Mouse (Mus musculus): ENCODE results near the gene Lamc3. TPM values are rescaled to one million over a fixed set of nuclear protein-coding genes. Genes with fewer than 3 reads are reported as not detected.
"Not testable (repeated sequence)": the region's sequence is repeated elsewhere in the genome, so short reads cannot be mapped to it uniquely, and the experiment has no call there.

Gene Lamc3
- polyA plus RNA-seq, 1 experiment from 2014 or later: 0.02 TPM

DNA sequence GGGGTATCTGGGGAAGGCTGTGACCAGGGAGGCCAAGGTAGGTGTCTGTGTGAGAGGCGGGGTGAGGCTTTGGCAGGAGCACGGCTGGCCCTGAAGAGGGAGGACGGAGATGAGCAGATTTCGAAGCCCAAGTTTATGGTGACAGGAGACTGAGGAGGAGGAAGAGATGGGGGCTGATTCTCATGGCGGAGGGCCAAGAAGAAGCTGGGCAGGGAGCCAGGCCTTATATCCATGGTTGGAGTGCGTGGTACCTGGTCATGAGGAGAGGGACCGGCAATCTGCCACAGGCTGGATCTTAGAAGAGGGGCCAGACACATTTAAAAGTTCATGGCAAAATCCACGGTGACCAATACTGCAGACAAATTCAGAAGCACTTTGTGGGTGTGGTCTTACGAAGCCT, 19.3 kb downstream of the Lamc3 start:
- no peak overlapping the region for H3K4me2 ChIP-seq (ENCODE audit: low read depth, low read length)
- no peaks in the 10 kb centered on the region for H3K27me3 ChIP-seq (ENCODE audit: insufficient read depth, low read length)
- ATAC-seq (no peak), DNase-seq (no peak)
- no peaks in the 10 kb centered on the region for H3K9me3 ChIP-seq (ENCODE audit: low read length)
- H3K36me3 ChIP-seq (replicated peaks; ENCODE audit: insufficient read depth, low read length): no peaks in the 10 kb centered on the region
- no peak overlapping the region for H3K4me3 ChIP-seq (ENCODE audit: low read depth, low read length)
- H3K27ac ChIP-seq (ENCODE audit: low read depth): no peak overlapping the region
- TF ChIP-seq EP300 (IDR thresholded peaks at IDR 0.05; ENCODE audit: low read depth) (no peak), CTCF (IDR thresholded peaks at IDR 0.05; ENCODE audit: low read depth) (no peak)
- H3K4me1 ChIP-seq (ENCODE audit: insufficient read depth): no peaks in the 10 kb centered on the region
- no peak overlapping the region for H3K9ac ChIP-seq (replicated peaks)
- WGBS (ENCODE audit: insufficient replicate concordance): 72% methylated on average over 9 of the region's 9 CpGs

DNA sequence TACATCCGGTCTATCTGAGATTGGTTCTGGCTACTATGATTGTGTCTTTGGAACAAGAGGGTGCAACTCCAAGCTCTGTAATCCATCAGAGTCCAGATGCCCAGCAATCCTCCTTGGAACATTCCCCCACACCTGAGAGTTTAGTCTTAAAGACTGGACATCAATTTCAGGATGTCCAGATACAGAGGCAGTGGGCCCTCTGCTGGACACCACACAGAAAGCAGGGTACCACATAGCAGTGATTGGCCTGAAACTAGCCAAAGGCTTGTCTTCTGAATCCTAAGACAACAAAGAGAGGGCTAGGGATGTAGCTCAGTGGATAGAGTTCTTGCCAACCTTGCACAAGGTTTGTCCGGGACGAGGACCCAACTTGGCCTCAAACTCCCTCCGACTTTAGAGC, 25.5 kb downstream of the Lamc3 start:
- 69% methylated on average over 4 of the region's 4 CpGs for WGBS (ENCODE audit: insufficient replicate concordance)
- H3K27me3 ChIP-seq (ENCODE audit: insufficient read depth, low read length): 0 out of 2 replicates have a peak, but pooled peaks cover 3% of the 10 kb centered on the region
- DNase-seq (no peak), ATAC-seq (no peak)
- H3K4me2 ChIP-seq (ENCODE audit: low read depth, low read length): no peak overlapping the region
- no peak overlapping the region for H3K9ac ChIP-seq (replicated peaks)
- H3K27ac ChIP-seq (ENCODE audit: low read depth): no peak overlapping the region
- no peaks in the 10 kb centered on the region for H3K36me3 ChIP-seq (replicated peaks; ENCODE audit: insufficient read depth, low read length)
- H3K9me3 ChIP-seq (ENCODE audit: low read length): no peaks in the 10 kb centered on the region
- H3K4me3 ChIP-seq (ENCODE audit: low read depth, low read length): no peak overlapping the region
- TF ChIP-seq EP300 (IDR thresholded peaks at IDR 0.05; ENCODE audit: low read depth) (no peak), CTCF (IDR thresholded peaks at IDR 0.05; ENCODE audit: low read depth) (peak; percentile 57)
- no peaks in the 10 kb centered on the region for H3K4me1 ChIP-seq (ENCODE audit: insufficient read depth)

DNA sequence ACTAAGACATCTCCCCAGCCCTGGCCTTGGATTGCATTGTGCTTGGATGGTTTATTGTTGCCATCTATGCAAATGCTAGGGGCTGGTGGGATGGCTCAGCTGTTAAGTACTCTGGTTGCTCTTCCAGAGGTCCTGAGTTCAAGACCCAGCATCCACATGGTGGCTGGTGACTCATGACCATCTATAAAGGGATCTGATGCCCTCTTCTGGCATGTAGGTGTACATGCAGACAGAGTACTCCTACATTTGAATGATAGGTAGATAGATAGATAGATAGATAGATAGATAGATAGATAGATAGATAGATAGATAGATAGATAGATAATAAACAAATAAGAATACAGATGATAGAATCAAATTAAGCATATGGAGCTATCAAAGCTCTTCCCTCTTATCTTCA, 27.1 kb downstream of the Lamc3 start:
- H3K27ac ChIP-seq (ENCODE audit: low read depth); H3K27me3 ChIP-seq (ENCODE audit: insufficient read depth, low read length); H3K9me3 ChIP-seq (ENCODE audit: low read length); ATAC-seq; H3K4me3 ChIP-seq (ENCODE audit: low read depth, low read length); H3K9ac ChIP-seq (replicated peaks); DNase-seq; H3K4me2 ChIP-seq (ENCODE audit: low read depth, low read length); H3K36me3 ChIP-seq (replicated peaks; ENCODE audit: insufficient read depth, low read length); H3K4me1 ChIP-seq (ENCODE audit: insufficient read depth): not testable (repeated sequence)
- peak; percentile 36 for TF ChIP-seq CTCF (IDR thresholded peaks at IDR 0.05; ENCODE audit: low read depth)

DNA sequence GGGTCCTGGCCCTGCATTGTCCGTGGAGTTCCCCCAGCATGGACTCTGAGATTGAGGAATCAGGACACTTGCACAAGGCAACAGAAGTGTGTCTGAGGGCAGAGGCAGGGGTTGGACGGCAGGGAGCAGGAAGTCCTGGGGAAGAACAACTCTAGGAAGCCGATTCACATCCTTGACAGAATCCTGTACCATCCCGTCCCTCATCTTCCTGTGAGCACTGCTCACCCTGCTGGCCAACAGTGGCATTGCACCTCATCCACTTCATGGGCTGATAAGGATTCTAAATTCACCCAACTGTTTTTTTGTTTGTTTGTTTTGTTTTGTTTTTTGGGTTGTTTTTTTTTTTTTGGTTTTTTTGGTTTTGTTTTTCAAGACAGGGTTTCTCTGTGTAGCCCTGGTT, 28.0 kb downstream of the Lamc3 start:
- Histone ChIP-seq H3K4me2 (ENCODE audit: low read depth, low read length) (no peak overlapping the region), H3K4me1 (ENCODE audit: insufficient read depth) (no peaks in the 10 kb centered on the region), H3K36me3 (replicated peaks; ENCODE audit: insufficient read depth, low read length) (no peaks in the 10 kb centered on the region), H3K9me3 (ENCODE audit: low read length) (no peaks in the 10 kb centered on the region), H3K9ac (replicated peaks) (no peak overlapping the region), H3K4me3 (ENCODE audit: low read depth, low read length) (no peak overlapping the region), H3K27ac (ENCODE audit: low read depth) (no peak overlapping the region), H3K27me3 (ENCODE audit: insufficient read depth, low read length) (0 out of 2 replicates have a peak, but pooled peaks cover 3% of the 10 kb centered on the region)
- WGBS (ENCODE audit: insufficient replicate concordance): 27% methylated on average over 4 of the region's 4 CpGs
- peak; percentile 94 for TF ChIP-seq CTCF (IDR thresholded peaks at IDR 0.05; ENCODE audit: low read depth)
- no peak for TF ChIP-seq EP300 (IDR thresholded peaks at IDR 0.05; ENCODE audit: low read depth)
- ATAC-seq: peak; percentile 15; the same call in 1 of the 2 replicates
- DNase-seq: peak; percentile 82

DNA sequence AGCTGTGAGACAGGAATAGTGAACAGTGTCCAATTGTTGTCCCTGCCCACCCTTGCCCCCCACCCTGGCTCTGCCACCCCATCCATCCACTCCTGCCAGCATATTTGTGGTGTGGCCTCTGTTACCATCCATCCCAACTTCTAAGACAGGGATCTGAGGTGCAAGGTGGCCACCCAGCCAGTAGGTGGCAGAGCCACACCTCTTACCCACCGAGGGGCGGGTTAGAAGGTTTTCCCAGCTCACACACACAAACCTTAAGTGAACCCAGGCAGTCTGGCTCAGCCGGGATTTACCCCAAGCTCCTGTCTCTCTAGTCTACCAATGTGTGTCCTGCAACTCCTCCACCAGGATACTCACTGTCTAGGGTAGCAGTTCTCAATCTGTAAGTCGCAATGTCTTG, 30.5 kb downstream of the Lamc3 start:
- ATAC-seq: 0 out of 2 replicates have a peak, but pooled peaks have one; percentile 36
- H3K4me1 ChIP-seq (ENCODE audit: insufficient read depth): no peaks in the 10 kb centered on the region
- no peak overlapping the region for H3K4me3 ChIP-seq (ENCODE audit: low read depth, low read length)
- peak; percentile 57 for DNase-seq
- H3K9me3 ChIP-seq (ENCODE audit: low read length): no peaks in the 10 kb centered on the region
- TF ChIP-seq CTCF (IDR thresholded peaks at IDR 0.05; ENCODE audit: low read depth) (peak; percentile 79), EP300 (IDR thresholded peaks at IDR 0.05; ENCODE audit: low read depth) (no peak)
- WGBS (ENCODE audit: insufficient replicate concordance): 29% methylated on average over 4 of the region's 4 CpGs
- H3K4me2 ChIP-seq (ENCODE audit: low read depth, low read length): no peak overlapping the region
- H3K27ac ChIP-seq (ENCODE audit: low read depth): no peak overlapping the region
- no peak overlapping the region for H3K9ac ChIP-seq (replicated peaks)
- no peaks in the 10 kb centered on the region for H3K36me3 ChIP-seq (replicated peaks; ENCODE audit: insufficient read depth, low read length)
- 0 out of 2 replicates have a peak, but pooled peaks cover 3% of the 10 kb centered on the region for H3K27me3 ChIP-seq (ENCODE audit: insufficient read depth, low read length)

DNA sequence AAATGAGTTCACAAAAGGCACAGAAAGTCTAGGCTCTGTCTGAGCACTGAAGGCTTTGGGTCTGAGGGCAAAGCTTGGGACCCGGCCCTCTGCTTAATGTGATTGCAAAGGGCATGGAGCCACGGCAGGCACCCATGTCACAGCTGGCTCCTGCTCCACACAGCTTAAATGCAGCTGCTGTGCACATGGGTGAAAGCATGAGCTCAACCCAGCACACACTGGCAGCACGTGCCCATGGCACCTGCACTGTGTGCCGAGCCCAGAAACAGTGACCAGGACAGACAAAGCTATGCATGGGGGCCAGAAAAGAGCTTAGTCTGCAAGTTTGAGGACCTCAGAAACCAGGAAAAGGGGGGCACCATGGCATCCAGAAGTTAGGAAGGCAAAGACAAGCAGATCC, 36.6 kb downstream of the Lamc3 start:
- Histone ChIP-seq H3K9ac (replicated peaks) (no peak overlapping the region), H3K27ac (ENCODE audit: low read depth) (no peak overlapping the region), H3K4me2 (ENCODE audit: low read depth, low read length) (no peak overlapping the region), H3K4me1 (ENCODE audit: insufficient read depth) (peaks cover 3% of the 10 kb centered on the region; the same call in 1 of the 2 replicates), H3K27me3 (ENCODE audit: insufficient read depth, low read length) (no peaks in the 10 kb centered on the region), H3K9me3 (ENCODE audit: low read length) (no peaks in the 10 kb centered on the region), H3K36me3 (replicated peaks; ENCODE audit: insufficient read depth, low read length) (no peaks in the 10 kb centered on the region), H3K4me3 (ENCODE audit: low read depth, low read length) (no peak overlapping the region)
- DNase-seq (no peak), ATAC-seq (no peak)
- 59% methylated on average over 4 of the region's 4 CpGs for WGBS (ENCODE audit: insufficient replicate concordance)
- TF ChIP-seq EP300 (IDR thresholded peaks at IDR 0.05; ENCODE audit: low read depth) (no peak), CTCF (IDR thresholded peaks at IDR 0.05; ENCODE audit: low read depth) (no peak)

DNA sequence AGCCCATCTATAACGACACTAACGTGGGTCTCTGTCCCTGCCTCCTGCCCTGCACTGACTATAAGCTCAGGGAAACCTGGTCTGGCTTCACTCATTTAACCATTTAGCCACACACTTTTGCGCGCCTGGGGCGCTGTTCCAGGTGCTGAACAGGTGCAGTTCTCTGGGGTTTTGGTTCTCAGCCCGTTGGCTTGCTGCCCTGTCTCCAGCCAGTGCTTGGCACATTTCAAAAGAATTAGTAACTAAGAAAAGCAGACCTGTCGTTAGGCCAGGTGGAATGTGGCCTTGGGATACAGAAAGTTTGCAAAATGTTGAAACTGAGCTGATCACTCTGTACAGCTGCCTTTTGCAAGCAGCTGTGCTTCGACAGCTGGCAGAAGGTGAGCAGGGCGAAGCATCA, 37.7 kb downstream of the Lamc3 start:
- peak; percentile 73 for DNase-seq
- H3K4me2 ChIP-seq (ENCODE audit: low read depth, low read length): no peak overlapping the region
- no peak overlapping the region for H3K4me3 ChIP-seq (ENCODE audit: low read depth, low read length)
- no peaks in the 10 kb centered on the region for H3K27me3 ChIP-seq (ENCODE audit: insufficient read depth, low read length)
- no peak overlapping the region for H3K9ac ChIP-seq (replicated peaks)
- peak; percentile 86 for ATAC-seq
- WGBS (ENCODE audit: insufficient replicate concordance): 23% methylated on average over 9 of the region's 9 CpGs
- no peak for TF ChIP-seq CTCF (IDR thresholded peaks at IDR 0.05; ENCODE audit: low read depth)
- TF ChIP-seq EP300 (IDR thresholded peaks at IDR 0.05; ENCODE audit: low read depth): no peak
- no peak overlapping the region for H3K27ac ChIP-seq (ENCODE audit: low read depth)
- H3K9me3 ChIP-seq (ENCODE audit: low read length): no peaks in the 10 kb centered on the region
- peaks cover 3% of the 10 kb centered on the region; the same call in 1 of the 2 replicates for H3K4me1 ChIP-seq (ENCODE audit: insufficient read depth)
- no peaks in the 10 kb centered on the region for H3K36me3 ChIP-seq (replicated peaks; ENCODE audit: insufficient read depth, low read length)

Measured in liver, postnatal 0 days (tissue).